In the genomic region with DNA sequence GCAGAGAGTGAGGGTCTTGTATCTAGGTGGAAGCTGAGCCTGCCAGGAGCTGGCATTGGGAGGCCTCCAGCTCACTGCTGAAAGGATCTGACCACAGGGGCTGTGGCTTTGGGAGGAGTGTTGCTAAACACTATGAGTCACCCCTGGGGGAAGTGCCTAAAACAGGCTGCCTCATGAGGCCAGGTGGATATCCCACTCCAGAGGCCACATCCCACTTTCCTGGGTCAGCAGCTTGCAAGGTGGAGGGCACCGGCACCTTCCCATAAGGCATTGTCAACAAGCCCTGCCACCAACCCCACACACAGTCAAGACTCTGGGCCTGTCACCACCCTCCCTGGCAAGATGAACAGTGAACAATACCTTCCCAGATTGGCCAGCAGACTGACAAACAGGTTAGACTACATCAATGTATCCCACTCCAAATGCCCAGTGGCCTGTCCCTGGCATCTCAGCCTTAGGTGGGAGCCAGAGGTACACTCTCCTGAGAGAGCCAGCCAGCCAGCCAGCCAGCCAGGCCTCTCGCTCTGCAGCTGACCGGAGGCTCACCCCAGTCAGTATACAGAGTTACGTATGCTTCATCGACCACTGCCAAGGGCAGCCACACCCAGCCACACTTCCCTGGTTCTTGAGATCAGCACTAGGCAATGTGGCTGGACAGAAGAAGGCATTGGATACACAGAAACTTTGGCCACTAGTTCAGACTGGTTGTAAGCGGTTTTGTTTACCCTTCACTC, we compare ENCODE assay signal across 7 mouse cellular contexts. TPM values are rescaled to one million over a fixed set of nuclear protein-coding genes. Genes with fewer than 3 reads are reported as not detected.
A peak's percentile ranks its signal among the peaks of the same experiment; 100 is the strongest.
DNase-seq lines count a peak whose midpoint lies in the region; ATAC-seq and TF ChIP-seq lines count a peak whose summit lies in the region.

No protein-coding gene starts in this region.

- TF ChIP-seq CTCF in stomach, postnatal 0 days (IDR thresholded peaks at IDR 0.05; ENCODE audit: low read depth) = no peak

- H3K36me3 ChIP-seq in heart, embryonic 16.5 days (ENCODE audit: control insufficient read depth, insufficient read depth) = no peaks in the 10 kb centered on the region; the same call in 1 of the 2 replicates
- H3K36me3 ChIP-seq in stomach, postnatal 0 days (ENCODE audit: control insufficient read depth, insufficient read depth, low read length) = peaks cover 7% of the 10 kb centered on the region; the same call in 1 of the 2 replicates

- peak; percentile 25; the same call in 1 of the 2 replicates for ATAC-seq in heart, embryonic 16.5 days (replicated peaks; ENCODE audit: extremely low read depth, insufficient read depth, low FRiP score)
- ATAC-seq in stomach, postnatal 0 days (ENCODE audit: low FRiP score, low TSS enrichment) = peak; percentile 92

- H3K4me1 ChIP-seq in heart, embryonic 16.5 days (ENCODE audit: control insufficient read depth, insufficient read depth, low read length) = peaks cover 28% of the 10 kb centered on the region
- H3K4me1 ChIP-seq in stomach, postnatal 0 days (replicated peaks; ENCODE audit: control insufficient read depth, insufficient read depth) = peaks cover 20% of the 10 kb centered on the region

- no peaks in the 10 kb centered on the region for H3K27me3 ChIP-seq in heart, embryonic 16.5 days (ENCODE audit: control insufficient read depth, insufficient read depth, low read length)
- H3K27me3 ChIP-seq in stomach, postnatal 0 days (ENCODE audit: control insufficient read depth, insufficient read depth, low read length) = no peaks in the 10 kb centered on the region

- 43% methylated on average over 6 of the region's 6 CpGs for WGBS in heart, embryonic 16.5 days
- 9% methylated on average over 6 of the region's 6 CpGs for WGBS in stomach, postnatal 0 days

- peak overlapping the region; percentile 44 for H3K27ac ChIP-seq in heart, embryonic 16.5 days (ENCODE audit: low read length)
- peak overlapping the region; percentile 86 for H3K27ac ChIP-seq in stomach, postnatal 0 days (replicated peaks)

- peak; percentile 86 for DNase-seq in 416B (ENCODE audit: low read depth)
- peak; percentile 79 for DNase-seq in ES-CJ7 (ENCODE audit: low read depth, low spot score)
- peak; percentile 85 to 91 for DNase-seq in lung, adult 18-20 months
- peak; percentile 90 for DNase-seq in stomach, postnatal 0 days (ENCODE audit: low spot score)
- no peak for DNase-seq in spleen, postnatal 10 days (ENCODE audit: low spot score in 2 of 2)
- DNase-seq in ovary, postnatal 14 days (ENCODE audit: low spot score) = no peak

- TF ChIP-seq EP300 in stomach, postnatal 0 days (optimal IDR thresholded peaks at IDR 0.05) = no peak

- no peak overlapping the region; the same call in 1 of the 2 replicates for H3K9ac ChIP-seq in heart, embryonic 16.5 days (ENCODE audit: low read length)
- H3K9ac ChIP-seq in stomach, postnatal 0 days (ENCODE audit: low read length) = peak overlapping the region; percentile 31

- no peaks in the 10 kb centered on the region for H3K9me3 ChIP-seq in heart, embryonic 16.5 days (replicated peaks; ENCODE audit: control insufficient read depth, low read length)
- no peaks in the 10 kb centered on the region for H3K9me3 ChIP-seq in stomach, postnatal 0 days (ENCODE audit: control insufficient read depth, low read length)

- H3K4me3 ChIP-seq in heart, embryonic 16.5 days (ENCODE audit: low read length) = no peak overlapping the region
- H3K4me3 ChIP-seq in stomach, postnatal 0 days (ENCODE audit: low read depth, low read length) = no peak overlapping the region

- H3K4me2 ChIP-seq in heart, embryonic 16.5 days (ENCODE audit: low read depth, low read length) = no peak overlapping the region
- H3K4me2 ChIP-seq in stomach, postnatal 0 days (replicated peaks; ENCODE audit: low read depth) = peak overlapping the region; percentile 12; the same call in 1 of the 2 replicates

RNA-seq across cellular contexts. Expression of a gene that starts 17.9 kb away (rescaled TPM):
- polyA plus RNA-seq in heart, embryonic 16.5 days (2015; fragmentation: Nextera tagmentation; extraction: Ambion mirVana) = 25.1 and 30.2 TPM in 2 replicates
- polyA plus RNA-seq in stomach, postnatal 0 days (2015; fragmentation: Nextera tagmentation; extraction: Ambion mirVana) = 28.9 and 30.6 TPM in 2 replicates

RNA-seq across cellular contexts. Expression of a gene that starts 24.0 kb away (rescaled TPM):
- 4.6 and 13.3 TPM in 2 replicates for polyA plus RNA-seq in heart, embryonic 16.5 days (2015; fragmentation: Nextera tagmentation; extraction: Ambion mirVana)
- 0.16 and 0.19 TPM in 2 replicates for polyA plus RNA-seq in stomach, postnatal 0 days (2015; fragmentation: Nextera tagmentation; extraction: Ambion mirVana)

RNA-seq across cellular contexts. Expression of a gene that starts 49.6 kb away (rescaled TPM):
- 14.8 and 16.8 TPM in 2 replicates for polyA plus RNA-seq in heart, embryonic 16.5 days (2015; fragmentation: Nextera tagmentation; extraction: Ambion mirVana)
- polyA plus RNA-seq in stomach, postnatal 0 days (2015; fragmentation: Nextera tagmentation; extraction: Ambion mirVana) = 8.7 and 9.7 TPM in 2 replicates

RNA-seq across cellular contexts. Expression of a gene that starts 49.8 kb away (rescaled TPM):
- 39.6 and 41.1 TPM in 2 replicates for polyA plus RNA-seq in heart, embryonic 16.5 days (2015; fragmentation: Nextera tagmentation; extraction: Ambion mirVana)
- polyA plus RNA-seq in stomach, postnatal 0 days (2015; fragmentation: Nextera tagmentation; extraction: Ambion mirVana) = 34.2 and 34.3 TPM in 2 replicates

Comparison
In these comparisons a context has a peak if more than half of its experiments do, and no peak if none do; other contexts are left out.
1. DNase-seq: peak in 416B (single experiment), ES-CJ7 (single experiment), lung, adult 18-20 months (2 of 2) and stomach, postnatal 0 days (single experiment); none in spleen, postnatal 10 days (0 of 2) and ovary, postnatal 14 days (single experiment).